ENCODE assay signal across 17 mouse cellular contexts in genomic region chr2:66238886-66239285, GRCm38 (mm10).
"Had no signal": no experiment of that assay in that cellular context is flagged by ENCODE, and none has a peak within 500 bp of the region (broad histone marks: within the 10 kb centered on the region; RNA-seq: fewer than 3 reads in every experiment).

No protein-coding gene starts in this region.

- H3K27ac ChIP-seq: kidney, postnatal 0 days; layer of hippocampus, adult 2 months; limb, embryonic 12.5 days; limb, embryonic 15.5 days; liver, embryonic 15.5 days; macrophage; midbrain, embryonic 13.5 days had no signal

- ATAC-seq: intestine, postnatal 0 days; midbrain, embryonic 13.5 days; midbrain, embryonic 16.5 days had no signal

- H3K36me3 ChIP-seq: liver, embryonic 15.5 days had no signal

- H3K27me3 ChIP-seq: limb, embryonic 12.5 days; limb, embryonic 15.5 days; liver, embryonic 15.5 days; midbrain, embryonic 13.5 days had no signal

- H3K9ac ChIP-seq: limb, embryonic 12.5 days; limb, embryonic 15.5 days; liver, embryonic 15.5 days; lung, embryonic 14.5 days; midbrain, embryonic 13.5 days had no signal

- H3K9me3 ChIP-seq: limb, embryonic 12.5 days; limb, embryonic 15.5 days; liver, embryonic 15.5 days; midbrain, embryonic 13.5 days had no signal

- H3K4me3 ChIP-seq: layer of hippocampus, adult 2 months; limb, embryonic 12.5 days; limb, embryonic 15.5 days; liver, embryonic 15.5 days; midbrain, embryonic 13.5 days had no signal

- H3K4me1 ChIP-seq: limb, embryonic 12.5 days; limb, embryonic 15.5 days; liver, embryonic 15.5 days; midbrain, embryonic 13.5 days had no signal

- DNase-seq: kidney, adult 2 months; kidney, postnatal 25 days; layer of hippocampus, postnatal 36 days; left cerebral cortex, postnatal 4 days; lung, embryonic 14.5 days; thymus, adult 18-20 months; thymus, postnatal 25 days had no signal

- H3K4me2 ChIP-seq: limb, embryonic 12.5 days; limb, embryonic 15.5 days; liver, embryonic 11.5 days; liver, embryonic 15.5 days; lung, embryonic 14.5 days; midbrain, embryonic 13.5 days had no signal
